ENCODE assay signal across 9 mouse cellular contexts in genomic region chr14:46385701-46386477, GRCm38 (mm10). TPM values are rescaled to one million over a fixed set of nuclear protein-coding genes. Genes with fewer than 3 reads are reported as not detected.
DNase-seq lines count a peak whose midpoint lies in the region; ATAC-seq and TF ChIP-seq lines count a peak whose summit lies in the region.
"Had no signal": no experiment of that assay in that cellular context is flagged by ENCODE, and none has a peak within 500 bp of the region (broad histone marks: within the 10 kb centered on the region; RNA-seq: fewer than 3 reads in every experiment).

No protein-coding gene starts in this region.

- H3K79me2 ChIP-seq in heart, adult 2 months (replicated peaks; ENCODE audit: control insufficient read depth, insufficient read depth, low read length): no peaks in the 10 kb centered on the region

- H3K4me2 ChIP-seq in forebrain, embryonic 14.5 days (ENCODE audit: low read length): peak overlapping the region; percentile 80
- H3K4me2 ChIP-seq in midbrain, embryonic 12.5 days (replicated peaks): peak overlapping the region; percentile 82

- TF ChIP-seq CTCF in heart, adult 2 months (IDR thresholded peaks at IDR 0.05): no peak

- intact Hi-C loops in heart, adult 2 months (cut with DNase I): loop anchor here (5.0 to 10.0 kb wide), 3 partner anchors 144 to 336 kb away; no protein-coding TSS in a partner anchor

- no peaks in the 10 kb centered on the region for H3K9me3 ChIP-seq in forebrain, embryonic 14.5 days (replicated peaks; ENCODE audit: control insufficient read depth, low read length)
- H3K9me3 ChIP-seq in midbrain, embryonic 12.5 days: no peaks in the 10 kb centered on the region

- H3K27me3 ChIP-seq in heart, adult 2 months (ENCODE audit: control insufficient read depth, insufficient read depth, low read length): peaks cover 6% of the 10 kb centered on the region
- H3K27me3 ChIP-seq in forebrain, embryonic 14.5 days (replicated peaks; ENCODE audit: control insufficient read depth, insufficient read depth, low read length): peaks cover 86% of the 10 kb centered on the region
- H3K27me3 ChIP-seq in midbrain, embryonic 12.5 days: peaks cover 93% of the 10 kb centered on the region
- H3K27me3 ChIP-seq: CH12.LX had no signal

- peaks cover 2% of the 10 kb centered on the region; the same call in 1 of the 2 replicates for H3K4me1 ChIP-seq in heart, adult 2 months (ENCODE audit: control insufficient read depth, insufficient read depth, low read length)
- peaks cover 12% of the 10 kb centered on the region for H3K4me1 ChIP-seq in forebrain, embryonic 14.5 days (ENCODE audit: control insufficient read depth, insufficient read depth, low read length)
- H3K4me1 ChIP-seq in midbrain, embryonic 12.5 days: peaks cover 41% of the 10 kb centered on the region

- TF ChIP-seq EP300 in heart, adult 2 months (IDR thresholded peaks at IDR 0.05; ENCODE audit: insufficient read depth, low read depth, low read length): no peak

- ATAC-seq in forebrain, embryonic 14.5 days: no peak
- ATAC-seq in midbrain, embryonic 12.5 days (ENCODE audit: low FRiP score, low read depth): no peak

- DNase-seq in heart, adult 2 months: peak; percentile 22 to 40
- DNase-seq in heart, adult 9 months (ENCODE audit: low spot score in 2 of 2): no peak
- DNase-seq in forebrain, embryonic 14.5 days (ENCODE audit: low spot score): no peak
- DNase-seq in kidney, adult 9 months: peak; percentile 42
- no peak for DNase-seq in layer of hippocampus, postnatal 25 days (ENCODE audit: extremely low spot score in 1 of 2, low spot score in 1 of 2)
- DNase-seq in spleen, postnatal 4 days (ENCODE audit: low spot score in 2 of 2): no peak
- DNase-seq in right cerebral cortex, postnatal 14 days: no peak

- H3K27ac ChIP-seq in heart, adult 2 months: peak overlapping the region; percentile 31
- no peak overlapping the region for H3K27ac ChIP-seq in forebrain, embryonic 14.5 days (ENCODE audit: low read depth, low read length)
- no peak overlapping the region for H3K27ac ChIP-seq in midbrain, embryonic 12.5 days (replicated peaks)

- H3K4me3 ChIP-seq in heart, adult 2 months: peak overlapping the region; percentile 49
- H3K4me3 ChIP-seq in forebrain, embryonic 14.5 days (ENCODE audit: low read depth, low read length): peak overlapping the region; percentile 42
- H3K4me3 ChIP-seq in midbrain, embryonic 12.5 days: peak overlapping the region; percentile 51

- H3K9ac ChIP-seq in heart, adult 2 months (ENCODE audit: low read depth, low read length): peak overlapping the region; percentile 49
- H3K9ac ChIP-seq in forebrain, embryonic 14.5 days (ENCODE audit: low read length): peak overlapping the region; percentile 37; the same call in 1 of the 2 replicates
- no peak overlapping the region for H3K9ac ChIP-seq in midbrain, embryonic 12.5 days (replicated peaks)

- no peaks in the 10 kb centered on the region for H3K36me3 ChIP-seq in heart, adult 2 months (ENCODE audit: control insufficient read depth, insufficient read depth, low read length)
- no peaks in the 10 kb centered on the region for H3K36me3 ChIP-seq in forebrain, embryonic 14.5 days (ENCODE audit: control insufficient read depth, insufficient read depth, low read length)
- H3K36me3 ChIP-seq in midbrain, embryonic 12.5 days: no peaks in the 10 kb centered on the region

- TF ChIP-seq POLR2A in heart, adult 2 months (IDR thresholded peaks at IDR 0.05; ENCODE audit: insufficient read depth, low read depth, low read length): no peak

- under 1% methylated on average over 39 of the region's 39 CpGs for WGBS in heart, adult 2 months
- under 1% methylated on average over 39 of the region's 39 CpGs for WGBS in forebrain, embryonic 14.5 days
- WGBS in midbrain, embryonic 12.5 days: under 1% methylated on average over 39 of the region's 39 CpGs

RNA-seq across cellular contexts. Expression of gene Bmp4, which starts 4.6 kb away (rescaled TPM):
- 10 to 100 TPM in 1 of 2 experiments, 1 to 10 TPM in 1; 7.6 to 14.4 TPM for total RNA-seq in heart, adult 2 months (2021)
- 35.6 and 36.5 TPM in 2 replicates for polyA plus RNA-seq in heart, adult 2 months (2012; rRNA removed)
- 1.2 and 1.7 TPM in 2 replicates for polyA plus RNA-seq in forebrain, embryonic 14.5 days (2014; fragmentation: Nextera tagmentation; extraction: Ambion mirVana)
- polyA plus RNA-seq in midbrain, embryonic 12.5 days (2016; fragmentation: Nextera tagmentation; extraction: Ambion mirVana): 9.0 and 12.7 TPM in 2 replicates
- total RNA-seq in layer of hippocampus, postnatal 25 days (2021): 1 to 10 TPM; 5.9 to 8.0 TPM
- total RNA-seq: CH12.LX had no signal

RNA-seq across cellular contexts. Expression of gene Gm15217, which starts 6.7 kb away (rescaled TPM):
- not detected for total RNA-seq in heart, adult 2 months (2021)
- polyA plus RNA-seq in heart, adult 2 months (2012; rRNA removed): not detected in 2 replicates
- polyA plus RNA-seq in forebrain, embryonic 14.5 days (2014; fragmentation: Nextera tagmentation; extraction: Ambion mirVana): not detected in 2 replicates
- polyA plus RNA-seq in midbrain, embryonic 12.5 days (2016; fragmentation: Nextera tagmentation; extraction: Ambion mirVana): not detected in 2 replicates
- not detected for total RNA-seq in layer of hippocampus, postnatal 25 days (2021)
- total RNA-seq: CH12.LX had no signal

Comparison
In these comparisons a context has a peak if more than half of its experiments do, and no peak if none do; other contexts are left out.
1. DNase-seq: peak in heart, adult 2 months (2 of 2) and kidney, adult 9 months (single experiment); none in heart, adult 9 months (0 of 2), forebrain, embryonic 14.5 days (single experiment), layer of hippocampus, postnatal 25 days (0 of 2), spleen, postnatal 4 days (0 of 2) and right cerebral cortex, postnatal 14 days (single experiment).
2. Peak in every context shown above with its lines, with median percentiles within 50 percentile points of each other: H3K4me3 ChIP-seq.